In genomic region chr1:65012726-65013125, GRCm38 (mm10) we compare ENCODE assay signal across 46 mouse cellular contexts. TPM values are rescaled to one million over a fixed set of nuclear protein-coding genes. Genes with fewer than 3 reads are reported as not detected.
"Had no signal": no experiment of that assay in that cellular context is flagged by ENCODE, and none has a peak within 500 bp of the region (broad histone marks: within the 10 kb centered on the region; RNA-seq: fewer than 3 reads in every experiment).

No protein-coding gene starts in this region.

- H3K4me3 ChIP-seq: limb, embryonic 10.5 days; limb, embryonic 12.5 days; limb, embryonic 13.5 days; limb, embryonic 15.5 days; liver, embryonic 12.5 days; liver, embryonic 13.5 days; liver, embryonic 15.5 days; lung, embryonic 15.5 days; megakaryocyte, embryonic 14.5 days; midbrain, embryonic 10.5 days; midbrain, embryonic 12.5 days; midbrain, embryonic 13.5 days; midbrain, embryonic 15.5 days; myocyte had no signal

- ATAC-seq: liver, embryonic 12.5 days; liver, postnatal 0 days; lung, postnatal 0 days; midbrain, embryonic 13.5 days; midbrain, embryonic 15.5 days; midbrain, embryonic 16.5 days had no signal

- DNase-seq: left cerebral cortex, postnatal 4 days; liver; liver, embryonic 13.5 days; liver, postnatal 0 days; lung, adult 18-20 months; lung, adult 2 months; lung, embryonic 14.5 days; lung, postnatal 10 days; lung, postnatal 14 days; lung, postnatal 36 days; lung, postnatal 4 days; midbrain, embryonic 14.5 days had no signal

- H3K36me3 ChIP-seq: limb, embryonic 10.5 days; limb, embryonic 12.5 days; limb, embryonic 13.5 days; limb, embryonic 15.5 days; liver, embryonic 12.5 days; liver, embryonic 13.5 days; liver, embryonic 15.5 days; lung, embryonic 15.5 days; midbrain, embryonic 10.5 days; midbrain, embryonic 12.5 days; midbrain, embryonic 13.5 days; midbrain, embryonic 15.5 days had no signal

- H3K9ac ChIP-seq: limb, embryonic 12.5 days; limb, embryonic 13.5 days; limb, embryonic 15.5 days; liver, embryonic 12.5 days; liver, embryonic 13.5 days; liver, embryonic 14.5 days; liver, embryonic 15.5 days; liver, postnatal 0 days; lung, embryonic 14.5 days; lung, embryonic 15.5 days; midbrain, embryonic 12.5 days; midbrain, embryonic 13.5 days; midbrain, embryonic 15.5 days had no signal

- H3K4me1 ChIP-seq: limb, embryonic 10.5 days; limb, embryonic 12.5 days; limb, embryonic 15.5 days; liver, embryonic 12.5 days; liver, embryonic 13.5 days; liver, embryonic 15.5 days; lung, embryonic 15.5 days; megakaryocyte, embryonic 14.5 days; midbrain, embryonic 10.5 days; midbrain, embryonic 13.5 days; midbrain, embryonic 15.5 days had no signal

- H3K27me3 ChIP-seq: limb, embryonic 12.5 days; limb, embryonic 13.5 days; limb, embryonic 15.5 days; liver, embryonic 13.5 days; liver, embryonic 15.5 days; lung, embryonic 15.5 days; midbrain, embryonic 12.5 days; midbrain, embryonic 13.5 days; midbrain, embryonic 15.5 days had no signal

- H3K4me2 ChIP-seq: limb, embryonic 12.5 days; limb, embryonic 13.5 days; limb, embryonic 15.5 days; liver, embryonic 11.5 days; liver, embryonic 12.5 days; liver, embryonic 13.5 days; liver, embryonic 15.5 days; lung, embryonic 14.5 days; lung, embryonic 15.5 days; midbrain, embryonic 11.5 days; midbrain, embryonic 12.5 days; midbrain, embryonic 13.5 days; midbrain, embryonic 15.5 days had no signal

- H3K27ac ChIP-seq: limb, embryonic 10.5 days; limb, embryonic 12.5 days; limb, embryonic 13.5 days; limb, embryonic 15.5 days; liver, embryonic 12.5 days; liver, embryonic 13.5 days; liver, embryonic 14.5 days; liver, embryonic 15.5 days; lung, embryonic 15.5 days; macrophage; midbrain, embryonic 10.5 days; midbrain, embryonic 12.5 days; midbrain, embryonic 13.5 days; midbrain, embryonic 15.5 days had no signal

- H3K9me3 ChIP-seq: limb, embryonic 10.5 days; limb, embryonic 12.5 days; limb, embryonic 13.5 days; limb, embryonic 15.5 days; liver, embryonic 12.5 days; liver, embryonic 13.5 days; liver, embryonic 15.5 days; lung, embryonic 15.5 days; megakaryocyte, embryonic 14.5 days; midbrain, embryonic 10.5 days; midbrain, embryonic 12.5 days; midbrain, embryonic 13.5 days; midbrain, embryonic 15.5 days had no signal

RNA-seq across cellular contexts. Expression of gene Akr1cl, which starts 19.8 kb away (rescaled TPM):
- total RNA-seq: left cerebral cortex, postnatal 10 days; left cerebral cortex, postnatal 14 days; left cerebral cortex, postnatal 25 days; left cerebral cortex, postnatal 36 days; left cerebral cortex, postnatal 4 days; megakaryocyte progenitor cell, adult 5-6 weeks; megakaryocyte, adult 5-6 weeks; megakaryocyte-erythroid progenitor cell, adult 5-6 weeks; midbrain, postnatal 0 days; monocyte, adult 5-6 weeks had no signal
- polyA plus RNA-seq: limb, embryonic 12.5 days; liver, adult 2 months; liver, embryonic 11.5 days; liver, embryonic 12.5 days; liver, embryonic 13.5 days; liver, postnatal 0 days; lung, adult 2 months; lung, postnatal 0 days; macrophage; midbrain, embryonic 14.5 days; midbrain, embryonic 15.5 days; midbrain, embryonic 16.5 days; midbrain, postnatal 0 days; myocyte; neural tube, embryonic 11.5 days had no signal

RNA-seq across cellular contexts. Expression of gene Cryge, which starts 38.2 kb away (rescaled TPM):
- total RNA-seq: left cerebral cortex, postnatal 10 days; left cerebral cortex, postnatal 14 days; left cerebral cortex, postnatal 25 days; left cerebral cortex, postnatal 36 days; left cerebral cortex, postnatal 4 days; liver, adult 2 months; megakaryocyte progenitor cell, adult 5-6 weeks; megakaryocyte, adult 5-6 weeks; megakaryocyte-erythroid progenitor cell, adult 5-6 weeks; midbrain, postnatal 0 days; monocyte, adult 5-6 weeks had no signal
- polyA plus RNA-seq: limb, embryonic 10.5 days; limb, embryonic 11.5 days; limb, embryonic 12.5 days; limb, embryonic 13.5 days; limb, embryonic 14.5 days; limb, embryonic 15.5 days; liver, adult 2 months; liver, embryonic 11.5 days; liver, embryonic 12.5 days; liver, embryonic 13.5 days; liver, embryonic 14.5 days; liver, embryonic 15.5 days; liver, embryonic 16.5 days; liver, postnatal 0 days; lung, adult 2 months; lung, embryonic 14.5 days; lung, embryonic 15.5 days; lung, embryonic 16.5 days; lung, postnatal 0 days; macrophage; midbrain, embryonic 12.5 days; midbrain, embryonic 13.5 days; midbrain, embryonic 14.5 days; midbrain, embryonic 15.5 days; midbrain, embryonic 16.5 days; midbrain, postnatal 0 days; myocyte; neural tube, embryonic 11.5 days had no signal

RNA-seq across cellular contexts. Expression of gene Crygd, which starts 50.5 kb away (rescaled TPM):
- total RNA-seq: left cerebral cortex, postnatal 10 days; left cerebral cortex, postnatal 14 days; left cerebral cortex, postnatal 25 days; left cerebral cortex, postnatal 36 days; left cerebral cortex, postnatal 4 days; liver, adult 2 months; megakaryocyte progenitor cell, adult 5-6 weeks; megakaryocyte, adult 5-6 weeks; megakaryocyte-erythroid progenitor cell, adult 5-6 weeks; midbrain, postnatal 0 days; monocyte, adult 5-6 weeks had no signal
- polyA plus RNA-seq: limb, embryonic 10.5 days; limb, embryonic 11.5 days; limb, embryonic 12.5 days; limb, embryonic 13.5 days; limb, embryonic 14.5 days; limb, embryonic 15.5 days; liver, adult 2 months; liver, embryonic 11.5 days; liver, embryonic 12.5 days; liver, embryonic 13.5 days; liver, embryonic 14.5 days; liver, embryonic 15.5 days; liver, embryonic 16.5 days; liver, postnatal 0 days; lung, adult 2 months; lung, embryonic 14.5 days; lung, embryonic 15.5 days; lung, embryonic 16.5 days; lung, postnatal 0 days; macrophage; midbrain, embryonic 10.5 days; midbrain, embryonic 11.5 days; midbrain, embryonic 12.5 days; midbrain, embryonic 13.5 days; midbrain, embryonic 14.5 days; midbrain, embryonic 15.5 days; midbrain, postnatal 0 days; myocyte; neural tube, embryonic 11.5 days had no signal
